Mouse (Mus musculus): Measurements from ENCODE around the gene Hist2h2ab.
A peak's percentile ranks its signal among the peaks of the same experiment; 100 is the strongest.
"Not testable (repeated sequence)": the region's sequence is repeated elsewhere in the genome, so short reads cannot be mapped to it uniquely, and the experiment has no call there.

Gene Hist2h2ab

GRCm38 (mm10) chr3:96198181-96198580 is 21.5 kb upstream of the Hist2h2ab start:
- DNase-seq (ENCODE audit: inconsistent ontology term), result no peak

GRCm38 (mm10) chr3:96198601-96199251 is 20.9 kb upstream of the Hist2h2ab start:
- not testable (repeated sequence) for DNase-seq (ENCODE audit: inconsistent ontology term)

- no peak for DNase-seq (ENCODE audit: inconsistent ontology term)
Observed at GRCm38 (mm10) chr3:96199731-96200130, 19.9 kb upstream of the Hist2h2ab start.

- no peak for DNase-seq (ENCODE audit: inconsistent ontology term)
Observed at GRCm38 (mm10) chr3:96207819-96208218, 11.8 kb upstream of the Hist2h2ab start.

- DNase-seq (ENCODE audit: inconsistent ontology term), result no peak
Observed at GRCm38 (mm10) chr3:96209242-96209641, 10.4 kb upstream of the Hist2h2ab start.

GRCm38 (mm10) chr3:96219191-96219641 is 449 bp upstream of the Hist2h2ab start:
- DNase-seq (ENCODE audit: inconsistent ontology term), result no peak

- DNase-seq (ENCODE audit: inconsistent ontology term), result peak; percentile 48
Observed at GRCm38 (mm10) chr3:96220131-96220764, 583 bp downstream of the Hist2h2ab start.

GRCm38 (mm10) chr3:96220765-96221639 is 1.3 kb downstream of the Hist2h2ab start, which contains the start of the genes Hist2h2ac and Hist2h2be:
TSS of gene Hist2h2ac (minus strand) at chr3:96220880.
TSS of gene Hist2h2be (plus strand) at chr3:96221119.
- peak; percentile 98 for DNase-seq (ENCODE audit: inconsistent ontology term)

GRCm38 (mm10) chr3:96221640-96222038 is 2.0 kb downstream of the Hist2h2ab start:
- no peak for DNase-seq (ENCODE audit: inconsistent ontology term)

- no peak for DNase-seq (ENCODE audit: inconsistent ontology term)
Observed at GRCm38 (mm10) chr3:96222774-96223173, 3.1 kb downstream of the Hist2h2ab start.

GRCm38 (mm10) chr3:96225421-96225820 is 5.8 kb downstream of the Hist2h2ab start:
- no peak for DNase-seq (ENCODE audit: inconsistent ontology term)

GRCm38 (mm10) chr3:96226695-96227648 is 7.3 kb downstream of the Hist2h2ab start:
- DNase-seq (ENCODE audit: inconsistent ontology term), result peak; percentile 77

GRCm38 (mm10) chr3:96228828-96229227 is 9.2 kb downstream of the Hist2h2ab start:
- no peak for DNase-seq (ENCODE audit: inconsistent ontology term)

GRCm38 (mm10) chr3:96230404-96230803 is 10.7 kb downstream of the Hist2h2ab start:
- no peak for DNase-seq (ENCODE audit: inconsistent ontology term)

GRCm38 (mm10) chr3:96230910-96231757 is 11.5 kb downstream of the Hist2h2ab start:
- DNase-seq (ENCODE audit: inconsistent ontology term), result no peak

GRCm38 (mm10) chr3:96231758-96232120 is 12.1 kb downstream of the Hist2h2ab start:
- DNase-seq (ENCODE audit: inconsistent ontology term), result no peak

GRCm38 (mm10) chr3:96234914-96235313 is 15.2 kb downstream of the Hist2h2ab start:
- DNase-seq (ENCODE audit: inconsistent ontology term), result no peak

- DNase-seq (ENCODE audit: inconsistent ontology term), result no peak
Observed at GRCm38 (mm10) chr3:96235836-96236235, 16.2 kb downstream of the Hist2h2ab start.

GRCm38 (mm10) chr3:96236834-96237334 is 17.2 kb downstream of the Hist2h2ab start:
- DNase-seq (ENCODE audit: inconsistent ontology term), result no peak

GRCm38 (mm10) chr3:96237335-96237903 is 17.8 kb downstream of the Hist2h2ab start:
- DNase-seq (ENCODE audit: inconsistent ontology term), result no peak

Data from Muller cell, postnatal 12 days (primary cell).